Mouse (Mus musculus) thymus, postnatal 10 days (tissue): ENCODE results near the gene Elmod3.

Experiments used
- DNase-seq, 2 experiments: peaks; one replicate each; pipeline ENCODE4 v3.0.0; 2021; ENCODE audit warnings: low spot score in 2 of 2

The Elmod3 gene

DNA sequence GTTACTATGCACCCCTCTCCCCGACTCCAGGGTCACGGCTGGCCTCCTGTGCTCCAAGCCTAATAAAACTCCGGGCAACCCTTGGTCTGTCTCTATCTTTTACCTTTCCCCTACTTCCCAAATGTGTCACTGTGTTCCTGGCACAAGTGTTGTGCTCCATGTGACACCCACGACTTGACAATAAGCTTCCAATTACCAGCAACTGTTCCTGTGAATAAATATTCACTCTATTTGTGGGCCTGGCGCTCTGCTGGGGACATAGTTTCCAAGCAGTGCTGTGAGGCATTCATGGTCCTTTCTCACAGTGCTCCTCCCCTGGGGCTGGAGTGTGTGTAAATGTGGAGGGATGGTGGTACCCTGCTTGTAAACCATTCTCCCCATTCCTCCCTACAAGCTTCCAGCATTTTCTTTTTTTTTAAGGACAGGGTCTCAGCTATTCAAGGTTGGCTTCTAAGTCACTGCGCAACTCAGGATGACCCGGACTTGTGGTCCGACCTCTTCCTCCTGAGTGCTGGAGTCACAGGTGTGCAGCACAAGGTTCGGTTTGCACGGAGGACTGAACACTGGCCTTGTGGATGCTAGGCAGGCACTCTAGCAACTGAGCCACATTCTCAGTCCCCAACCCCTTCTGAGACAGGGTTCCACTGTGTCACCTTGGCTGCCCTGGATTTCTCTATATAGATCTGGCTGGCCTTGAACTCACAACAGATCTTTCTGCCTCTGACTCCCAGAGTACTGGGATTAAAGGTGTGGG, 27.4 kb downstream of the Elmod3 start:
- DNase-seq = no peak

DNA sequence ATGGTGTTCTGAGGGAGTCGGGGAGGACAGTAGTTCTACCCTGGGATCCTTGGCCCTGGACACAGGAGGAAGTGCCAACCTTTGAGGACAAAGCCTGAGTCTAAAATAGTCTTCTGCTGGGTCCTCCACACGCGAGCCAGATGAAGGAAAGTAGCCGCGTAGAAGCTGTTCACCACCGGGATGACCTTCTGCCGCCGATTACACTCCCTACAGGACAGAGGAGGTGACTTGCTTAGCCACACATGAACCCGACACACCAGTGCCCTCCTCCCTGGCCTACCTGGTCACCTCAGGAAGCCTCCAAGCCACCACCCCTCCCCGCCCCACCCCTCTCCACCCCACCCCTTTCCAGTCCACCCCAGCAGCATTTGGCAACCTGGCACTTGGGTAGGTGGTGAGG, 29.5 kb downstream of the Elmod3 start:
- DNase-seq = no peak

DNA sequence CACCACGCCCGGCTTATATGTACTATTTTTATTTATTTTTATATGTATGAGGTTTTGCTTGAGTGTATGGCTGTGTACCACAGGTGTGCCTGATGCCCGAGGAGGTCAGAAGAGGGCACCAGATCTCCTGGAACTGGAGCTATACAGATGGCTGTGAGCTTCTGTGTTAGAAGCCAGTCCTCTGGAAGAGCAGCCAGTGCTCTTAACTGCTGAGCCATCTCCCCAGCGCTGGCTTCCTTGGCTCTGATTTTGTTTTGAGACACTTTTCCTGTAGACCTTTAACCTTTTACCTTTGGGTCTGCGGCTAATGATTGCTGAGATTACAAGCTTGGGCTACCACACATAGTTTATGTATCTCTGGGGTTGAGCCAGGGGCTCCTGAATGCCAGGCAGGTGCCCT, 30.7 kb downstream of the Elmod3 start:
- no peak for DNase-seq

DNA sequence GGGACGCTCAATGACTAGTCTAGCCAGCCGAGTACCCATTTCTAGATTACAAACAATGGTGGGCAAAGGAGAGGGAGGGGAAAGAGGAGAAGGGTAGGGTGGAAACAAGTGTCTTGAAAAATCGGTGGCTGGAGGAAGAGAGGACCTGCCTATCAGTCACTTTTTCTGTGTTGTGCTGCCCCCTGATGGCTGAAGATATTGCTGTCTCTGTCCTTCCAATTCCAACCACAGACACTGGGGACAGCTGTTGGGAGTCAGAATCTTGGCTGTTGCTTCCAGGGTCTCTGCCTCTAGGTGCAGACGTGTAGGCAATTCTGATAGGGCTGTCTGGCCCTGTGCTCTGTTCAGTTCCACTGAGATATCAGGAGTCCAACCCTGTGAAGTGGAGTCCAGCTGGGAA, 32.2 kb downstream of the Elmod3 start:
- peak; percentile 62 to 87 for DNase-seq

DNA sequence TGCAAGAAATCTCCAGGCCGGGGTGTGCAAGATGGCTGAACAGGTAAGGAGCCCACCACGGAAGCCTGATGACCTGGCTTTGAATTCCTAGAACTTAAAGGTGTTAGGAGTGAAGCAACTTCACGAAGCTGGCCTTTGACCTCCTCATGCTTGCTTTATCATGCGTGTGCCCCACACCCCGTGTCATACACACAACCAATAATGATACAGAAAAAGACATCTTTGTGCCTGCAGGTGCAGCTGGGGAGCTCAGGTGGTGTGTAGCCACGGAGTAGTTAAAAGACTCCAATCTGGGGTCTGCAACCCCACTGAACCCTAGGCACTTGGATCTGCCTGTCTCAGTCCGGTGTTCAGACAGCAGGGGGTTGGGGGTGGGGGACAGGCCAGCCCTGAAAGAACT, 32.7 kb downstream of the Elmod3 start:
- DNase-seq = no peak

DNA sequence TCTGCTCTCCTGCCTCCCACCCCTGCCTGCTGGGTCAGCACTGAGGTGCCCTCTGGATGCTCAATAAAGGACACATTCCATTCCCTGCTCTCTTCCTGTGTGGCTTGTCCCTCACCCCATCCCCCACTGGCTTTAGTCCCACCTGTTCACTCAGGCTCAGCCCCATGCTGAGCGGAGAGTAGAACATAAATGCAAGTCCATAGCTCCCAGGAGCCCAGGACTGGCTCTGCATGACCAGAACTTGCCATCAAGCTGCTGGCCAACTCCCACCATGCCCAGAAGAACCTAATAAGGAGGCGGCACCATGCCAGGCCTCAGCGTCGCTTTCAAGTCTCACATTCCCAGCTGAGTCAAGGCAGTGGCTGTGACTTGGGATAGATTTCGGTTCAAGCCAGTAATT, 35.3 kb downstream of the Elmod3 start:
- no peak for DNase-seq

DNA sequence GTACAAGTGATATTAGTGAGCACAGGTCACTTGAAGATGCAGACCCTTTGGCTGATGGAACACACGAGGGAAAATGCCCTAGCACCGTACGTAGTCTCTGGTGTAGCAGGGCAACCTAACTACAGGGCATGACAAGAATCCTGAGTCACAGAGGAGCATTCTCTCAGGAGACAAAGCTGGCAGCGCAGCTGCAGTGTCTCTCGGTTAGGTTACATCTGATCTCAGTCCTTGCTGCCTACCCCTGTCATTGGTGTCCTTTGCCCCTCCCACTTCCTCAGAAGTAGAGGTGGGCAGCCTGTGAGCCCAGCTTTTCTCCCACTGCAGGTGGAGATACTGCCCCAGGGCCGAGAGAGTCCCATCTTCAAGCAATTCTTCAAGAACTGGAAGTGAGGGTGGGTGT, 35.7 kb downstream of the Elmod3 start:
- DNase-seq = no peak

DNA sequence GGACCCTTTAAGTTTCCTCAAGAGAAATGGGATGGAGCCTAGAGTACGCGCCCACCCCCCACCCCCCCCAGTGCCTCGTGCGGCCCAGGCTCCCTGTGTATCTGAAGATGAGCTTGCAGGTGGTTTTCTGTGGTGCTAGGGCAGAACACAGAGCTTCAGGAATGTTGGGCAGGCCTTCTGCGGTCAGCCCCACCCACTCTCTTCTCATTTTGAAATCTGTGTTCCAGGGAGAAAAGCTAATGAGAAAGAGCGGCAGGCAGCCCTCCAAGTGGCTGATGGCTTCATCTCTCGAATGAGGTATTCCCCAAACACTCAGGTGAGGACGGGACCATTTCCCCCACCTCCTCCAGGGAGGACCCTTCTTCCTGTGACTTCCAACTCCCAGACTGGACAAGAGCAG, 37.4 kb downstream of the Elmod3 start:
- no peak for DNase-seq

DNA sequence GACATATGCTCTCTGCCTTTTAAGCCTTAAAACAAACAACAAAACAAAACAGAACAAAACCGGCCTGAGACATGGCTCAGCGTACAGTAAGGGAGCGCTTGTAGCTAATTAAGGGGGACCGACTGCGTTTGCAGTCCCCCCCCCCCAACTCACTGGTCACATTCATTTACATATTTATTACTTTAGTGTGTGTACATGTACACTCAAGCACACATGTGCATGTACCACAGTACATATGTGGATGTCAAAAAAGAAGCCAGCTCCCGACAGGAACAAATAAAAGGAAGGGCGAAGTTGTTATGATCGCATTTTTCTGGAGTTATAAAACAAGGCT, 45.2 kb downstream of the Elmod3 start:
- DNase-seq = no peak

DNA sequence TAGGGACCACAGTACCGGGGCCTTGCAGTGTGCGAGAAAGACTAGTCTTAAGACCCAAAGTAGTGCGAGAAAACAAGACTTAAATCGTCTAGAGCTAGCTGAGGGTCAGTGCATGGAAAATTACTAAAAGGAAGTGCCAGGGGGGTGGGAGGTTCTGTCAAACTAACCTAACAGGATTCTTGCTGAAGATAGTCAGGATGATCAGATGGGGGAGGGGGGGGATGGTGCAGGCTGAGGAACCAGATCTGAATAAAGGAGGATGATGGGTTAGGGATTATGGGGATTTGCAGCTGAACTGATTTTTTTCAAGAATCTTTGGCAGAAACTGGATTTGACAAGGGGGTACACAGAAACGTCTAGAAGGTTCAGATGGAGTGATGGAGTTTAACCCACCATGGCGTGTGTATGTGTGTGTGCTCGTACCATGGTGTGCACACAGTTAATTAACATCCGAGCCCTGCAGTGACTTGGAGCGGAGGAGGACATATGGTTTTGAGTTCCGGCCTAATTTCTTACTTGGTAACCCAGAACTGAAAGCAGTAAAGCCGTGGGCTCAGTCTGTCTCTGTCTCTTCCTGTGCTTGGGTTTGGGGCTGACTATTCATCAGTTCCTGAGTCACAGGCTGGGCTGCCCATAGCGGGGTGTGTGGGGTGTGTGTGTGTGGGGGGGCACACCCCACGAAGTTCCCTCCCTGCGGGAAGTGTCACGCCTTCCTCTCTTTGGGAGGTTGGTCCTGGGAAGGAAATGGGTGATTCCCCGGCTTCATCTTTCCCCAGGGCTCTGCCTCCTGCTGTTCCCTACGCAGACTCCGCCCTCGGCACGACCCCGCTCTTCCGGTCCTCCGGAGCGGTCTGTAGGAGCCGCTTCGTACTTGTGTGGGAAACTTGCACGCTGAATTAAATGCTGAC, 45.8 kb downstream of the Elmod3 start:
- DNase-seq = peak; percentile 38 to 47

DNA sequence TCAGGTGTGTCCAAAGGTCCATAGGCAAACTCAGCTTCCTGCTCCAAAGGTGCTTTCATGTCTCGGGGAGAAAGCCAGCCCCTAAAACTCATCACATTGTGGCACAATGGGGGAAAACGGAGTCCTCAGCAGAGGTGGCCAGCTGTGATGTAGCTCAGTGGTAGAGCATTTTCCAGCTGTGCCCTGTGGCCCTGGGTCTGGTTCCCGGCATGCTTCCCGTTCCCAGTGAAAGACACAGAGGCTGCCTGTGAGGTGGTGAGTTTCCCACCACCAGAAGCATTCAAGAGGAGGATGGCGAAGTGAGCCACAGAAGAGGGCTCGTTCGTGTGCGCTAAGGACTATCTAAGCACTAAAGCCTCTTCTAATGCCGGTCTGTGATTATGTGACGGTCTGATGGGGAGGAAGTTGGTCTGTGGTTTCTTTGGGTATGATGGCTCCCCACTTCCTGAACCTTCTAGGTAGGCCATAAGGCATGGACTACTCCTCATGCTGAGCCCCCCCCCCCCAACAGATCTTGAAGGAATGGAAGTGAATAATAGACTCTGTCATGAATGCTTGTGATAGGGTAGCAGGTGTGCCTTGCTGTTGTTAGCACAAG, 47.6 kb downstream of the Elmod3 start:
- DNase-seq = no peak

DNA sequence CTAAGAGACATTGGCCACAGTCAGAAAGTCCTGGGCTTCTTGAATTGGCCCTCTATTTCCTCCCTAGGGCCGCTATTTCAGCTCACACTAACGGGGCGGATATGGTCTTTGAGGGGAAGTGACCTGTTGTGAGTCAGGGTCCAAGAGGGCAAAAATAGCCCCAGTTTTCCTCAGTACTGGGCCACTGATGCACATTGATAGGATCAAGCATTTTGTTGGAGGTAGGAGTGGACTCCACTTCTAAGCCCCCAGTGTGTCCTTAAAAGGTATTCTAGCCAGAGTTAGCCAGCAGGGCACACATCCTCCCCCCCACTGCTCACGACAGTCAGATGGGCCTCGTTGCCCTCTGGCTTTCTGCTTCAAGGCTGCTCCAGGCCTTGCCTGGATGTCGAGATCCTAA, 48.2 kb downstream of the Elmod3 start:
- DNase-seq = no peak

DNA sequence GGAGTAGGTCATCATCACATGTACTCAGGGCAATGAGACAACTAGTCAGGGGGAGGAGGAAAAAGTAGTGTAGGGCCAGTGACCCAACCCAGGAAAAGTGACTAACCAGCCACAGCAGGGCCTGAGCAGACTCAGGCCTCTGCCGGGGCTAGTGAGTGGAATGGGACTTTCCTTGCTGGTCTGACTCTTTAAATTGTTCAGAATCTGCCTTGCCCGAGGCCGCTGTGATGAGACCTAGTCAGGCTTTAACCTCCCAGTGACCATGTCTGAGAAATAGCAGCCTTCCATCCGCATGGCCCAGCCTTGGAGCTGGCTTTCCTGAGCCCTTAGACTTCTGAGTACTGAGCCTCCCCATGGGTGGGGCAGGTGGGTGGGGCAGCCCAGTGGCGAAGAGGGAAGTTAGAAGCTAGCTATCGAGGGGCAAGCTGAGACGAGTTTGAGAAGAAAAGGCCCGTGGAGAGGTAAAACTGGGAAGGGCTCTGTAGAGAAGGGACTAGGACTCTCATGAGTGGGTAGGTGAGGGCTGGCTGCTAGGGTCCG, 49.1 kb downstream of the Elmod3 start:
- DNase-seq = no peak

DNA sequence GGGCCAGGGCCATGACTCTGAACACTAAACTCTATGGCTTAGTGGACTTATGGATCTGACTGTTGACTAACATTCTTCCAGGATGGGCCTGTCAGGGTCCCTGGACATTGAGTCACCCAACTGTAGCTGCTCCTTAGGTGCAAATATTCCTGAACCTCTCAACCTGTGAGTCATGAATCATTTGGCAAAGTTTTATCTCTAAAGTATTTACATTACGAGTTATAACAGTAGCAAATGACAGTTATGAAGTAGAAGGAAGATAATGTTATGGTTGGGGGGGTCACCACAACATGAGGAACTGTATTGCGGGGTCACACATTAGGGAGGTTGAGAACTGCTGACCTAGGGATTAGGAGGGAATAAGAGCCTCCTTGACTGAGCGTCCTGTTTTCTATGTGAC, 50.4 kb downstream of the Elmod3 start:
- DNase-seq = no peak

DNA sequence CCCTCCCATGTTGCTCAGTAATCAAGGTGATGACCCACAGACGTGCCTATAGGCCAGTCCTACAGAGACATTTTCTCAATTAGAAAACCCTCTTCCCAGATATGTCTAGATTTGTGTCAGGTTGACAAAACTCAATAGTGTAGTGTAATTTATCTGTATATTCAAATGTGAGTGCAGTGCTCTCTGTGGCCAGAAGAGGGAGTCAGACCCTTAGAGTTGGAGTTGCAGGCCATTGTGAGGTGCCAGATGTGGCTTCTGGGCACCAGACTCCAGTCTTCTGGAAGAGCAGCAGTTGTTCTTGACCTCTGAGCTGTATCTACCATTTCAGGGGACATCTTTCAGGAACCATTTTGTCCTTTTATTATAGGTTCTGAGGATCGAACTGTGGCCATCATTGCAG, 51.1 kb downstream of the Elmod3 start:
- no peak for DNase-seq

DNA sequence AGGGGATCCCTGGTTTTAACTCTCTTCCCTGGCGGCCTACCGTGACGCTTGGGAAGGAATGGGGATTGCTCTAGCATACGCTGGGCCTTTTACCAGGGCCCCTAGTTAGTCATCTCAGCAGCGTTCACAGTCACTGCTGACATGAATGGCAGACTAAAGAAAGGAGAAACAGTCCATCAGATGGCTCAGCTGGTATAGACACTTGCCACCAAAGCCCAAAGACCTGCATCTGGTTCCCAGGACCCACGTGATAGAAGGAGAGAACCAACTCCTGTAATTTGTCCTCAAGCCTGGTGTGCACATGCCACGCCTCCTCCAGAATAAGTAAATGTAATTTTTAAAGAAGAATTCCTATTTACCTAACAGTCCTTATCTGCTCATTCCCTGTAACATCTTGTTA, 52.8 kb downstream of the Elmod3 start:
- no peak for DNase-seq

DNA sequence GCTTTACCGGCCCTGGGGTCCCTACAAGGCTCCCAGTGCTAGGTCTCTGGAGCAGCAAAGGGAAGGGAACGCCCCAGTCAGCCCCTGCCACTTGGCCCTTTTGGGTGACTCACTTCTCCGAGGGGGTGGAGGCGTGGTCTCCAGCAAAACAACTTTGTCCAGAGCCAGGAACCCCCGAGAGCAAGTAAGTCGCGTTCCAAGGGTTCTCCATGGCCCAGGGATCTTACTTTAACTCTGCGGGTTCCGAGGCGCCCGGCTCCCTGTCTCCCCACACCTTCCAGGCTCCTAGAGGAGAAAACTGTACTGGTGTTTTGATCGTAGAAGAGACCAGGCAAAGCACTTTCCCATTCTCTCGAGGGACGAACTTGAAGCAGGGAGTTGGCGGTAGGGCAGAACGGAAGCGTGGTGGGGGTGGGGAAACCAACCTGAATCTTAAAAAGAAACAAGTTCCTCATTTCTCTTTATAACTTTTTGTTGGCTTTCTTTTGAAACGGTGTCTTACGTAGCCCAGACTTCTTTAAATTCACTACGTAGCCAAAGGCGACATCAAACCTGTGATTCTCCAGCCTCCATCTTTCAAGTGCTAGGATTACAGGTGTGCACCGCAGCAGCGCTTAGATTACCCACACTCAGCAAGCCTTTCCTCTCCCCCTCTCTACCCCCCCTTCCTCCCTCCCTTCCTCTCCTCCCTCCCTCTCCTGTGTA, 53.8 kb downstream of the Elmod3 start, which contains the start of gene Capg:
TSS of gene Capg (plus strand) at position 109 of the 705 bp plus-strand sequence.
- DNase-seq = peak; percentile 41 to 44

DNA sequence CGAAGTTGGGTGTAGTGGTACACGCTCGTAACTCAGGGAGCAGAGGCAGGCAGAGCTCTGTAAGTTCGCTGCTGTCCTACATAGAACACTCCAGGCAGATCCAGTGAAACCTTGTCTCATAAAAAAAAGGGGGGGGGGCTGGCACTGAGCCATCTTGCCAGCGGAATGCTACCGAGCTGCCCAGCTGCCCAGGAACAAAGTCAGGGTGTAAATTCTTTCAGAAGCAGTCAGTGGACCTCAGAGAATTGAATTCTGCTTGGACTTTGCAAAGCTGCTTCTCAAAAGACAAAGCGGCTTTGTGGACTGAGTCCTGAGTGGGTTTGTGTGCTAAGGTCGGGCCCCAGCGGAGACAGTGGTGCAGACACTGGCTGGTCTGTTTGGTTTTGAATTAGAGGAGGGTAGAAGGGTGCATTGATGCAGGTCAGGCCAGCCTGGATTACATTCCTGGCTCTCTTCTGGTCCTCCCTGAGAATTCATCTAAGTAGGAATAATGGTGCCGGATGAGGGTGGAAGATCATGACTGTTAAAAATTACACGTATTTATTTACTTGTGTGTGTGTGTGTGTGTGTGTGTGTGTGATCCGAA, 54.9 kb downstream of the Elmod3 start:
- no peak for DNase-seq

DNA sequence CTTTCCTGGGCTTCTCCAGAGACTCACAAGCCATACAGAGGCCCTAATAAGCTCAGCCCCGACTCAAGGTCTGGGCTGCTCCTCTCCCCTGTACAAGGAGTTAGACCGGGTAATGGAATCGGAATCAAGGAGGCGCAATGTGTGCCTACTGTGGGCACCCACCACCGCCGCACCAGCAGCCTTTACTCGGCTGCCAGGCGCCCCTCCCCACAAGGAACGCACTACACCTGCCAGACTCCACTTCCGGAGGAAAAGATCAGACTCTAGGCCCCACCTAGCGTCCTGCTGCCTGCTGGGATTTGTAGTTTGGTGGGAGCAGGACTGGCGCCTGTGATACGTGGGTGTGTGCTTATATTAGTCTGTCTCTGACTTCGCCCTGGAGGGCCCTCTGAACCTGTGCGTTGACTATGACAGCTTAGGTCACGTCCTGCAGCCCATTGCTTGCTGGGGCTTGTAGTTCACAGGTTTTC, 59.6 kb downstream of the Elmod3 start:
- DNase-seq = peak; percentile 82 to 83

DNA sequence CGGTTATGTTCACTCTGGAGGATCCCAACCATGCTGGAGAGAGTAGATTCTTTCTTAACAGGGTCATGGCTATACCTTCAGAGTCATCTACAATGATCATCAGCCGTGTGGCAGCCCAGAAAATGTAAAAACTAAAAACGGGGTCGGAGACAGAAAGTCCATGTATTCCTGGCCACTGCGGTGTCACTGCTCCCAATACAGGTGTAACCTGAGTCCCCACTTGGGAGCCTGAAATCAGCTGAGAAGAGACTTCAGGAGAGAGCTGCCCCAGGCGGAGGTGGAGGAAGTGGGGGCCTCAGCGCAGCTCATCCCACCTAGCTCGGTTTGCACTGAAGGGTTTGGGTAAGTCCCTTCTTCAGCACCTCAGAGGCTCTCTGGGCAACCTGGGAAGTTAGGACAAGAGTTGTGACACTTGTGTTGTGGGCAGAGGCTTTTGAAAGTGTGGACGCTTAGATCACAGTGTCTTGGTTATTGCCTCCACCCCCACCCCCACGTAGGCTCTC, 60.2 kb downstream of the Elmod3 start:
- no peak for DNase-seq

DNA sequence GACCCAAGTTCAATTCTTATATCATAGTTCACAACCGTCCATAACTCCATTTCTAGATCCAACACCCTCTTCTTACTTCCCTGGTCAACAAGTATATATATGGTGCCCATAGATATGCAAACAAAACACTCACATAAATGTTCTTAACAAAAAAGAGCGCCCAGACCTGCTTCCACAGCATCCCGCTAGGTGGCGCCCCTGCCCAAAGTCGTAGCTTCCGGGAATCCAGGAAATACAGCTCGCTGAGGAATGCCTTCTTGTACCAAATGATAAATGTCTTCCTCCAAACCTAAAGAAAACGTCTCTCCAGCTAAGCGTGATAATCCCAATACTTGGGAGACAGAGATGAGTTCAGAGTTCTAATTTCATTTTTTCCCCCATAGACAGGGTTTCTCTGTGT, 63.0 kb downstream of the Elmod3 start:
- peak; percentile 74 to 91 for DNase-seq
